Mouse (Mus musculus): Measurements from ENCODE around the gene Gm11172. TPM values are rescaled to one million over a fixed set of nuclear protein-coding genes. Genes with fewer than 3 reads are reported as not detected.
"Not testable (repeated sequence)": the region's sequence is repeated elsewhere in the genome, so short reads cannot be mapped to it uniquely, and the experiment has no call there.

The Gm11172 gene
- polyA plus RNA-seq, 1 experiment from 2014 or later, result not detected

DNA sequence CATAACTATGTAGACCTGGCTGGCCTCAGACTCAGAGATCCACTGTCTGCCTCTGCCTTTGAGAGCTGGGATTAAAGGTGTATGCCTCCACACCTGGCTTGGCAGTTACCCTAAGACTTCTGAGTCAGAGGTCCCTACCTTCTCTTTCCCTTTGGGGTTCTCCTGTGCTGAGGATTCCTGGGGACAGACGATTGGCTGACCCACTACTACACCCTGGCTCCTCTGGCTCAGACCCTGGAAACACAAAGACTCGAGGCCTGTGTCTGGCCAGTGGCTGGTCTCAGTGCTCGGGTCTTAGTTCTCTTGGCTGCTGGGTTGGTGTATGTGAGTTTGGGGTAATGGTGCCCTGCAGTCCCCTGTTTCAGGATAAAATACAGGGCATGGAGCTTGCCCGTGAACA lies 38.2 kb downstream of the Gm11172 start:
- no peak overlapping the region for H3K9ac ChIP-seq
- no peak overlapping the region for H3K4me2 ChIP-seq
- H3K27me3 ChIP-seq, result peaks cover 2% of the 10 kb centered on the region; the same call in 1 of the 2 replicates
- DNase-seq (no peak), ATAC-seq (ENCODE audit: low read depth) (no peak)
- H3K4me3 ChIP-seq (replicated peaks), result no peak overlapping the region
- no peak overlapping the region for H3K27ac ChIP-seq
- no peaks in the 10 kb centered on the region for H3K4me1 ChIP-seq (replicated peaks)
- H3K9me3 ChIP-seq (replicated peaks), result no peaks in the 10 kb centered on the region
- H3K36me3 ChIP-seq, result no peaks in the 10 kb centered on the region
- 60% methylated on average over 4 of the region's 4 CpGs for WGBS (ENCODE audit: insufficient replicate concordance)

DNA sequence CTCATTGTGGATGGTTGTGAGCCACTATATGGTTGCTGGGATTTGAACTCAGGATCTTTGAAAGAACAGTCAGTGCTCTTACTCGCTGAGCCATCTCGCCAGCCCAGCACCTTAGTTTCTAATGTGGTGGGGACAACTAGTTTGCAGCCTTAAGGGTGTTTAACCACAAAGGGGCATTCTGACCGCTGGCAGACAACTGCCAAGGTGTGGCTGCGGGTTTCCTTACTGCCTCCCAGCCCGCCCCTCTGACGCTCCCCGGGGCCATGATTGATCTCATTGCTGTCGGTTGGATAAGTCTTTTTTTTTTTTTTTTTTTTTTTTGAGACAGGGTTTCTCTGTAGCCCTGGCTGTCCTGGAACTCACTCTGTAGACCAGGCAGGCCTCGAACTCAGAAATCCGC lies 39.5 kb downstream of the Gm11172 start:
- 70% methylated on average over 10 of the region's 10 CpGs for WGBS (ENCODE audit: insufficient replicate concordance)

GRCm38 (mm10) chr16:10859726-10860245 lies 47.1 kb downstream of the Gm11172 start:
- Histone ChIP-seq H3K36me3 (no peaks in the 10 kb centered on the region), H3K4me3 (replicated peaks) (no peak overlapping the region), H3K27me3 (no peaks in the 10 kb centered on the region), H3K4me1 (replicated peaks) (0 out of 2 replicates have a peak, but pooled peaks cover 3% of the 10 kb centered on the region), H3K9ac (no peak overlapping the region), H3K9me3 (replicated peaks) (no peaks in the 10 kb centered on the region), H3K4me2 (no peak overlapping the region), H3K27ac (no peak overlapping the region)
- ATAC-seq (ENCODE audit: low read depth) (no peak), DNase-seq (no peak)
- 76% methylated on average over 7 of the region's 7 CpGs for WGBS (ENCODE audit: insufficient replicate concordance)

More for the DNA sequence above, 39.5 kb downstream of the Gm11172 start:
- not testable (repeated sequence) for H3K4me1 ChIP-seq (replicated peaks); H3K36me3 ChIP-seq; H3K9ac ChIP-seq; H3K9me3 ChIP-seq (replicated peaks); DNase-seq; ATAC-seq (ENCODE audit: low read depth); H3K4me2 ChIP-seq; H3K27me3 ChIP-seq; H3K4me3 ChIP-seq (replicated peaks); H3K27ac ChIP-seq

- no peaks in the 10 kb centered on the region for H3K27me3 ChIP-seq
- no peak for DNase-seq
- H3K4me2 ChIP-seq, result no peak overlapping the region
- H3K36me3 ChIP-seq, result no peaks in the 10 kb centered on the region
- no peak overlapping the region for H3K4me3 ChIP-seq (replicated peaks)
- no peaks in the 10 kb centered on the region for H3K9me3 ChIP-seq (replicated peaks)
- H3K27ac ChIP-seq, result no peak overlapping the region
- no peak for ATAC-seq (ENCODE audit: low read depth)
- 50% methylated on average over 3 of the region's 3 CpGs for WGBS (ENCODE audit: insufficient replicate concordance)
- 0 out of 2 replicates have a peak, but pooled peaks cover 3% of the 10 kb centered on the region for H3K4me1 ChIP-seq (replicated peaks)
- no peak overlapping the region for H3K9ac ChIP-seq
Measured at GRCm38 (mm10) chr16:10861408-10861807, 48.7 kb downstream of the Gm11172 start.

Other genes with a start within 250 kb of the Gm11172 start
- 1.2 and 1.3 TPM in 2 replicates for gene Socs1, start 27.4 kb upstream of the Gm11172 start, polyA plus RNA-seq (2015; fragmentation: Nextera tagmentation; extraction: Ambion mirVana)
- not detected in 2 replicates for gene Tnp2, start 24.3 kb upstream of the Gm11172 start, polyA plus RNA-seq (2015; fragmentation: Nextera tagmentation; extraction: Ambion mirVana)
- not detected in 2 replicates for gene Prm3, start 22.0 kb upstream of the Gm11172 start, polyA plus RNA-seq (2015; fragmentation: Nextera tagmentation; extraction: Ambion mirVana)
- gene Prm2, start 16.8 kb upstream of the Gm11172 start, polyA plus RNA-seq (2015; fragmentation: Nextera tagmentation; extraction: Ambion mirVana), result not detected in 2 replicates
- not detected in 2 replicates for gene Prm1, start 7.1 kb upstream of the Gm11172 start, polyA plus RNA-seq (2015; fragmentation: Nextera tagmentation; extraction: Ambion mirVana)
- gene Rmi2, start 22.1 kb downstream of the Gm11172 start, polyA plus RNA-seq (2015; fragmentation: Nextera tagmentation; extraction: Ambion mirVana), result 2.1 and 2.3 TPM in 2 replicates
- gene Snn, start 248.0 kb downstream of the Gm11172 start, polyA plus RNA-seq (2015; fragmentation: Nextera tagmentation; extraction: Ambion mirVana), result 2.5 and 3.0 TPM in 2 replicates

Data from liver, embryonic 13.5 days (tissue).